Mouse (Mus musculus): ENCODE results near the gene Wdr25.

The Wdr25 gene

DNA sequence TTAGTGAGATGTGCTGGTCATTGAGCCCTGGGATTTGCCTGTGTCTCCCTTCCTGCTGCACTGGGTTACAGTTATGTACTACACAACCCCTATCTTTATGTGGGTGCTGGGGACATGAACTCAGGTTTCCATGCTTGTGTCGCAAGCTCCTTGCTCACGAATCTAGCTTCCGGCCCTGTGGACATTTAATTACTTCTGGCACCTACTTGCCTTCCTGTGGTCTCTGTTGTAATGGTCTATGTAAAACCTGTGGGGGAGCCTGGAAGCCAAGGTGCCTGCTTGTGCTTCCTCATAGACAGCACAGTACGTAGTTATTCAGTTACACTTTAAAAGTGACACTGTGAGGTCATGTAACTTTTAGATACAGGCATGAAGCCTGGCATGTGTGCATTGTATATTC, 44.1 kb downstream of the Wdr25 start:
- DNase-seq (ENCODE audit: low spot score), result no peak

DNA sequence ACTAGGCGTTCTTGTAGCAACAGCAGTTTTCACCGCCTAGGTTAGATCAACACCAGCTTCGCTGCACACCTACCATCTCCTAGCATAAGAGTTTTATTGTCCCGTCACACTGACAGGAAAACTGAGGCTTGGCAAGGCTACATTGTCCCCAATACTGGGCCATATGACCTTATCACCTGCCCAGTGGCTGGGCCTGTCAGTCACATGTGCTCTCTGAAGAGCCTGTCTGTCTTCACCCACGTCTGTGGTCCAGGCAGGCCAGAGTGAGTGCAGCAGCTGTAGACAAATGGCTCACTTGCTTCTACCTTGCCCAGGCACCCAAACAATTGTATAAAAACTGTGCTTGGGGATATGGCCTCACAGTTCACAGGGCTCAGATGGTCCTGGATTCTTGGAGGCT, 45.4 kb downstream of the Wdr25 start:
- DNase-seq (ENCODE audit: low spot score), result no peak

DNA sequence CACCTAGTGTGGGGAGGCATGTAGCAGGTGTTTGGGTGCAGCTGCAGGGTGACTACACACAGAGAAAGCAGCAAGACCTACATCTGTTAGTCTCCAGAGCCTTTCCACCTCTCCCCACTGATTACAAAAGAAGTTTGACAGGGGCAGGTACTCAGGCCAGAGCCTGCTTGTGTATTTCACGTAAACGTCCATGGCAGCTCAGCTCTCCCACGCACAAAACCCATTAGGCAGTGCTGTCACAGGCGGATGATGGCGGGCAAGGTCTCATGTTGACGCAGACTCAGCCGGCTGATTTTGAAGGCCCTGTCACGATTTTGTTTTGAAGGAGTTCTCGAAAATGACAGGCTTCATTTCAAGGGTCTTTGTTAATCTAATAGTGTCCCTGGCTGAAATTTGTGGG, 45.9 kb downstream of the Wdr25 start:
- no peak for DNase-seq (ENCODE audit: low spot score)

DNA sequence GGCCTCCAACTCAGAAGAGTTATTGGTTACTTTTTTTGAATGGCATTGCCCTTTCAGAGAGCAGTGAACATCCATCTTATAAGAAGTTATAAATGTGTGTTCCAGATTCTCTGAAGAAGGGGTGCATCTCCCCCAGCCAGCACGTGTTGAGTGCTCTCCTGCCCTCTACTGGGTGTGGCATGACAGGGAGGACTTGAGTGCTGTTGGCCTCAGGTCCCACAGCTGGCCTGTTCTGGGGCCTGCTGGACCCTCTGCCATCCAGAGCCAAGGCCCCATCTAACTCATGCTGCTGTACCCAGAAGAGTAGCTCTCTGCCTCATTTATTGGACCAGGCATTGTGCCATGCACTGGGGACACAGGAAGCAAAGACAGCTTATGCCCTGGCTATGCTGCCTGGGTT, 46.8 kb downstream of the Wdr25 start:
- no peak for DNase-seq (ENCODE audit: low spot score)

DNA sequence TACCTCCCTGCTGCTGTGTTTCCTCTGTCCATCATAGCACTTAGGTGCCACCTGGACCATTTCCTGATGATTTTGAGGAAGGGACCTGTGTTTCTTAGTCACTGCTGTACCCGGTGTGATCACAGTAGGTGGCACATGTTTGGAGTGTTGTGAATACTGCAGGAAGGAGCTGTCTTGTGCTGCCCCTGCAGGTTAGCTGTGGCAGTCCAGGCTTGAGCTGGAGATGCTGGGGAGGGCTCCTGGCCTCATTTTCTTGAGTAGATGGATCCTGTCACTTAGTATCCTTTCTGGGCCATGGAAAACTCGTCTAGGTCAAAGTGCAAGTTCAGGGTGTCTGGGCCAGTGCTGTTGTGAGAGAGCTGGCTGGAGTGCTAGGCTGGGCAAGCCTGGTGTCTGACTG, 47.9 kb downstream of the Wdr25 start:
- DNase-seq (ENCODE audit: low spot score), result no peak

DNA sequence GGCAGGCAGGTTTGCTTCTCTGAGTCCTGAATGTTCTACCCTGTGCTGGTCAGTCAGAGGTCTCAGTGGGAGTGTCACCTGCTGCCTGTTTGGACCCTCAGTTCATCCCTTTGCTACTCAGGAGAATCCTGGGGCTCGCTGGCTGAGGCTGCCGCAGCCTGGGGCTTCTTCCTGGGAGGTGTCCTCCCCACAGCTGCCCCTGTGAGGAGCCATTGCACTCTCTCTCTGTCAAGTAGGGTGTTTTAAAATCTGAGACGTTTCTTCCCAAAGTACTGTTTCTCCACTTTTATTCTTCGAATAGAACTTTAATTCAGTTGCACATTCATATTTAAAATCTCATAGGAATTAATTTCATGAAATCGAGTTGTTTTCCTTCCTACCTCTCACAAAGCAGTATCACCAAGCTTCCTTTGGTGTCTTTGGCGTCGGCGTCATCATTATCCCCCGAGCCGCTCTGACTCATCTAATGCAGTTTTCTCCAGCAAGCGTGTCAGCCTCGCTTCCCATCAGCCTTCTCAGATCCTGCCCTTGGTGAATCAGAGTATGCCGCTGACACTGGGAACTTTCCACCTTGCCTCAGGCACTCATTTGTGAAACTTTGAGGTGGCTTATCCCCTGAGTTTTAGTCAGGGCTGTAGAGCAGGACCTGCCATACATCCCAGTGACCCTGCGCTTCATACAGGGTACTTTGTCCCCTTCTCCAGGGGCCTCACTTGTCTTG, 48.9 kb downstream of the Wdr25 start:
- no peak for DNase-seq (ENCODE audit: low spot score)

DNA sequence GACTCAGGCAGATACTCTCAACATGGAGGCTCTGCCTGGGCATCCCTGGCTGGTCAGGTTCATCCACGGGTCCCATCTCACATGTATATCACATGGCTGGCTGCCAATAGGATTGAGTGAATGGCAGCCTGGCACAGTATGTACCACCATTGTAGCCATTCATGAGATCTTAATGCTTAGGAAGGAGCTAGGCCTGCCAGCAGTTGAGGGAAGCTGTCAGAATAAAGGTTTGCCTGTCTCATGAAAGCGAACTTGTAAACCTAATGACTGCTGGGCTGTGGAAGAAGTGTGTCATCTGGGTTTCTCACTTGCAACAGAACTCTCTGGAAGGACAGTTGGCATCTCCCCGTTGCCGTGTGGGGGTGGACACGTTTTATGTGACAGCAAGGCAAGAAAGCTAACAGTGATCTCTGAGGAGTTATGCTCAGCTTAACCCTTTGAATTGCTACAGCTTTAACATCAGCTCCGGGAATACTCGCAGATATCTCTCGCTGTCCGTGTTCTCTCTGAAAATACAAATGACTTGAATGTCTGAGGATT, 59.6 kb downstream of the Wdr25 start:
- no peak for DNase-seq (ENCODE audit: low spot score)

DNA sequence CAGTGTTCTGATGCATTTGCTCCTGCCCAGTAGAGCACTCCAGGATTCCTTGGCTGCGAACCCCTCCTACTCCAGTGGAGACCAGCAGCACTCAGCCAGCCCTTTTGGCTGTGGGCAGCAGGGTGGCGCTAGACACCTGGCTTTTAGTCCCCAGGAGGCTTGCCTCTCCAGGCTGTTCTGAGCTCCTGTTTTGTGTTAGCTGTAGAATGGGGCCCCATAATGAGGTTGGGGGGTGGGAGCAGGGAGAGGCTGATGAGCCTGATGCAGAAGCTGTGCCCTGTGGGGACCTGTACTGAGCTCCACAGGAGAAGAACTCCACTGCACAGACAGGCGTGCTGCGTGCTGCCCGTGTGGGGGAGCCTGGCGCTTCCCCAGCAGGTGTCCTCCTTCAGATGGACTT, 60.4 kb downstream of the Wdr25 start:
- no peak for DNase-seq (ENCODE audit: low spot score)

DNA sequence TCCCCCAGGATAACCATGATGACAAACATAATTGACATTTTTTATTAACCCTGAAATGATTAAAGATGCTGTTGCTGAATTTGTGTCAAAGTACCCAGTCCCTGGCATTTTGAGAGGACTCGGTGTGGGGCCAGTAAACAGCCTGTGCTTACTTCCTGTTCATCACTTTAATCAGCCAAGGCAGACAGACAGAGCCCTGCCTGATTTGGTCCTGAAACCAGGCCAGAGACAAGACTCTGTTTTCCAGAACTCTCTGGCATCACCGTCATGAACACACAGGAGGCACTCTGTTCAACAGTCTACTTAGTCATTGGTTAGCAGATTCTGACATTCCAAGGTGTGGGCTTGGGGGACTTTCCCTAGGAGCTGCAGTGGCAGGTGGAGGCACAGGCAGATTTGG, 61.0 kb downstream of the Wdr25 start:
- no peak for DNase-seq (ENCODE audit: low spot score)

DNA sequence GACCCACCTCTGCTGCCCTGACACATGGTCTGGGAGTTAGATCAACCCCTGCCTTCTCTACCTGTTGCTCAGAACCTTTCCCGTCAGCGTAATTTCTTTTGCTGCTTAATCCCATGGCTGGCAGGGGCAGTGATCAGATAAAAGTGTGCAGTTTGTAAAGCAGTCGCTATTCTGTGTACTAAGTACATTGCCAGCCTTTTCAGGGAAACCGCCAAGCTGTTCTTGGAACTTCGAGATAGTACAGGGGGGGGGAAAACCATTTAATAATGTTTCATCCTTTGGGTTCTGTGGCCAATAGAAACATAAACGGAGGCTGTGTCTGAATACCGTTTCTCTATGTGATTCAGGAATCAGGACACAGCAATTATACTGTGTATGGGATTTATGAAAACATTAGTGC, 65.1 kb downstream of the Wdr25 start:
- DNase-seq (ENCODE audit: low spot score), result no peak

DNA sequence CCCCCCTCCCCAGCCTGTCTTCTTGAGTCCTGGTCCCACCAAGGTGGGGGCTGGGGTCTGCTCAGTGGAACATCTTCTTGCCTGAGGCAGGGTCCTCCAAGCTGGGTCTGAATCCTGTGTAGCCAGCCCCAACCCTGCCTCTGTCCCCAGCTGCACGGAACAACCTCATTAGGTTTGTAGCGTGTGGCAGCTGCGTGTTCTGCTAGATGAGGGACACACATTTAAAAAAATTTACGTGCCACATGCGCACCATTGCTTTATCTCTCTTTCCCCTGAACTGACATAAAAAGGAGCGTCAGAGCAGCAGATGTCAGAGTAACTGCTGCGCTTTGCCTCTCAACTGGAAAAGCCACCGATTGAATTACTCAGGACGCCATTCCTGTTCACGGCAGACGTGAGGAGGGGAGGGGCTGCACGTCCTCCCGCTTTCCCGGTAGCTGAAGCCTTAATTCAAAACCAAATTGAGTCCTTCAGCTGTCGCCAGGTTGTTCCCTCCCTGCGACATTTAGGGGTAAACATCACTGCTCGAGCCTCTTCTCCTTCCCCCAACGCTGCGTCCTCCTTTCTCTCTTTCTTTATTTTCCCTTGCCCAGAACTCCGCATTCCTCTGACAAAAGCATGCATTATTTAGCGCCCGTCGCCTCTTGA, 65.7 kb downstream of the Wdr25 start:
- no peak for DNase-seq (ENCODE audit: low spot score)

DNA sequence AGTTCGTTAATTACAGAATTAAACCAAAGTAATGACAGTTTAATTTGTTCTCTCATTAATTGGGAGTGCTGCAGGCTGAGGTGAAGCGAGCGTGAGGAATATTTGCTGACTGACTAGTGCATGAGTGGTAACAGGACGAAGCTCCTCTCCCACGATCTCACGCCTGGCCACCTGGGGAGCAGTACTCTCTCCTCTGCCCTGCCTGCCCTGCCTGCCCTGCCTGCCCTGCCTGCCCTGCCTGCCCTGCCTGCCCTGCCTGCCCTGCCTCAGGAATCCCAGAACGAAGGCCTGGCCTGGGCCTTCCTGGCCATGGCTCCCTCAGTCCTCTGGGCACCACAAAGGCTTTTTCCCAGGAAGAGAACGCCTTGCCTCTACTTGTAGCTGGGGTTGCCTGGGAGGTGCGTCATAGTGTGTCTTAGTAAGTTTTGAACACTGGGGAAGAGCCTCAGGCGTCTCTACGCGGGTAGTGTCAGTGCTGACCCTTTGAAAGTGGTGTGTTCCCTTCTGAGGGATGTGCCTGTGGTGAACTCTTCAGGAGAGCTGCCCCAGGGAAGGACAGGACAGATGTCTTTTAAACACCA, 66.3 kb downstream of the Wdr25 start:
- DNase-seq (ENCODE audit: low spot score), result no peak

DNA sequence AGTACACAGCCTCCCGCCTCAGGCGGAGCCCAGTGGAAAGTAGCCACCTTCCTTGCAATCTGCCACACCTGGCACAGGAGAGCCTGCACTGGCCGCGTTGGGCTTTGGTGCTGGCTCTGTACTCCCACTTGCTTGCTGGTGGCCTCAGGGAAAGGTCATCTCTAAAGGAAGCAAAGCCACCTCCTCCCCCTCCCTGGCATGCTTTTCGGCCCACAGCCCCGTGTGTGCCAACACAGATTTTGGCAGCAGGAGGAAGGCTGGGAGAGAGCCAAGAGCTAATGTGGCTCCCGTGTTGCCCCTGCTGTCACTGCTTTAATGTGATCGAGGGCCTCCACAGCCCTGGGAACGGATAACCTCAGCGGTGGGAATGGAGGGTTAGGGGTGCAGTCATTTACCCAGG, 66.8 kb downstream of the Wdr25 start:
- no peak for DNase-seq (ENCODE audit: low spot score)

DNA sequence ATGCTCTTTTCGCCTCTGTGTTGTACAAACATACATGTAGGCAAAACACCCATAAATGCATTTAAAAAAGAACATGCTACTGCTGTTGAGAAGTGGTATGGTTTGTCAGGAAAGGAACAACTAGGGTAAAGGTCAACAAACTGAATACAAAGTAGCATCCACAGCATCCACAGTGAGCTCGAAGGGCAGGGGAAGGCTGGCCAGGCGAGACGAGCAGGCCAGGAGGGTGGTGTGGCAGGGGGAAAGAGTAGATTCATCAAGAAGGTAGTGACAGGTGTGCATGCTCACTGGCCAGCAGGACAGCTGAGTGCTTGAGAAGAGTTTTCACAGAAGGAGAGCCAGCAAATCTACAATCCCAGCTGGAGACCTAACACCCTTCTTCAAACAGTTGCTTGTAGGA, 74.2 kb downstream of the Wdr25 start:
- no peak for DNase-seq (ENCODE audit: low spot score)

DNA sequence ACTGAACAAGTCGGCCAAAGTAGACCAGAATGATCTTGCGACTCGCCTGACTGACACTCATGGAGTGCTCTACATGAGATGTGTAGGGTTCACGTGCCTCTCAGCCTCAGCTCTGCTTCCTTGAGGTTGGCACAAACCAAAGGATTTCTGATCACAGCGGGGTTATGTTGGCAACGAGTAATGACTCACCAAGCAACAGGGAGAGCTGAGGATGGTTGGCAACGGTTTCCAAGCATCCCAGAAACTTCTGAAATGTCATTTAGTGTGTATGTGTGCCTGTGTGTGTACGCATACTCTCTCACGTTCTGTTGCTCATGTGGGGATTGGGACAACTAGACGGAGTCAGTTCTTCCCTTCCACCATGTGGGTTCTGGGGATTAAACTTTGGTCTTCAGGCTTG, 74.6 kb downstream of the Wdr25 start:
- no peak for DNase-seq (ENCODE audit: low spot score)

DNA sequence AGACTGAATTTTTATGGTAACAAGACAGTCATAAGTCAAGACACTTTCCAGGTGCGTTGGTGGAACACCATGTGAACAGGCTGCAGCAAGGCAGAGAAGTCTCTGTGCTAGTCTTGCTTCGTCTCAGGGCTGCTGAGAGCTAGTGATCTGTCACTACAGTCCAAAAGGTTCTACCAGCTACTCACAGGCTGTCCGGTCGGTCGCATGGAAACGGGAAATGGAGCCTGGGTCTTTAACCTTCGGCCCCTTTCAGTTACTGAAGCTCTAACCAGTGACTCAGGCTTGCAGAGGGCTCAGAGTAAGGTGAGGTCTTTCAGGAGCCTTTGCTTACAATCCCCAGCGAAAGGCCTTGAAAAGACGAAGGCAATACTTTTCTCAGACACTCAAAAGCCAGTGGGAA, 78.0 kb downstream of the Wdr25 start:
- no peak for DNase-seq (ENCODE audit: low spot score)

DNA sequence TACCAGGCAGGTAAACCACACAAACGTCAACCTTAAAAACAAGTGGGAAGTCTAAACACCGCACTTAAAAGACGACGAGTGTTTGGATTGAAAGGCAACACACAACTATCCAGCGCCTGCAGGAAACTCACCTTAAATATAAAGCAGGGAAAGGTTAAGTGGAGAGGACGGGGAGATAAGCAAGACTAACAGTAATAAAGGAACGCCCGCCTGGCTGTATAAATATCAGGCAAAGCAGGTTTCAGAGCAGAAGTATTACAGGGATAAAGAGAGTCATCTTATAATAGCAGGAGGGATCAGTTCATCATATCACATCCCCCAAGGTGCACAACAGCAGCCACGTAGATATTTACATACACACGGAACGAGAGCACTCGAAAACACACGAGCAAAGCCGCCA, 78.8 kb downstream of the Wdr25 start:
- no peak for DNase-seq (ENCODE audit: low spot score)

DNA sequence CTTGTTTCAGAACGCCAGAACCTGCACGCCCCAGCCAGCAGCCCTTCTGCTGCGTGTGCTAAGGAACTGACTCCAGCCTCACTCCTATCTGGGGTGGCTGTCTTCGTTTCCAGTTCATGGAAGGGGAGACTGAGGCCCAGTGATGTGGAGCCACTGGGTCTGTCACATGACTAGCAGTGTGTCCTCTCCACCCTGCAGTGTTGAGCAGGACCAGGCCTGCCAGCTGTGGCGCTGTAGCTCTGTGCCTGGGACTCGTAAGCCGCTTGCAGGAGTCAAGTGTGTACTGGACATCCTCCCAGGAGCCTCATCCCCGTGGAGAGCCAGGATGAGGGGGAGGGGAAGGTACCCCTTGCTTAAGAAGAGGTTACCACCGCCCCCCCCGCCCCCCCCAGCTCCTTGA, 86.5 kb downstream of the Wdr25 start:
- DNase-seq (ENCODE audit: low spot score), result no peak

DNA sequence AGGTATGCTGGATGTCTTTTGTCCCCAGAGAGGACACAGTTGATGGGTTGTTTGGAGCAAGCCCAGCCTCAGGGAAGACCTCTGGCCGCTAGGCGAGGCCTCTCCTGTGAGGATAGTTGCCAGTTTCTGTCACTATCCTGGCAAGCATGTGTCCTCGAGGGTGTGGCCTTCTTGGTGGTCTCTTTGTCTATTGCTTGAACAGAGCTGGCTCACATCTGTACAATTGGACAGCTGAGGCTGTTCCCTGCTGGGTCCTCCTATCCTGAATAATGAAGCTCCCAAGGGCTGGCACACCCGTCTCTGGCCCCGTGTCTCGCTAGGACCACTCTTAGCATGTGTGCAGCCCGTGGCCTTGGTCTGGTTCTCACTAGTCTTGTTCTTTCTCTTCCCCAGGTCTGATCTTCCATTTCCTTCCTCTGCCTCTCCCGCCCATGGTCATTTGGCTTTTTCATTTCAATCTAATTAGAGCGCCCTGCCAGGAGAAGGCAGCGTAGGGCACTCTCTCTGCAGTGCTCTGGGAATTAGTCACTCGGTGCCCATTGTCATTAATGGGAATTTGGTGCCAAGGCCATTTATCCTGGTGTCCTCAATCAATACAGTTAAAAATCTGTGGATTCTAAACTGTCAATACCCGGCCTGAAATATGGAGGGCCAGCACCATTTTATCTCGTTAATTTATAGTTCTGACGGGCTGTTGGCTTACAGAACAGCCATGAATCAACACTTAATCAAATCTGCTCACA, 88.7 kb downstream of the Wdr25 start:
- no peak for DNase-seq (ENCODE audit: low spot score)

DNA sequence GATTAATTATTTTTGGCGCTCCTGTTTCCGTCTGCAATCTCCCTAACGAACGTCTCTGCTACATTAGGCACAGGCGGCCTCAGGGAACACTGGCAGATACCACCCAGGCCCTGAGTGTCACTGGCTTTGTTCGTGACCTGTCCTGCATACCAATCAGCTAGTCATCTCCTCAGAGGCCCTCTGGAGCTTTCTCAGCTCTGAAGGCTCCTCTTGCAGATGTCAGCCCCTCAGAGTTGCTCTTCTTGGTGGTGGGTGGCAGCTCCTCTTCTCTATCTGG, 89.2 kb downstream of the Wdr25 start:
- no peak for DNase-seq (ENCODE audit: low spot score)

DNA sequence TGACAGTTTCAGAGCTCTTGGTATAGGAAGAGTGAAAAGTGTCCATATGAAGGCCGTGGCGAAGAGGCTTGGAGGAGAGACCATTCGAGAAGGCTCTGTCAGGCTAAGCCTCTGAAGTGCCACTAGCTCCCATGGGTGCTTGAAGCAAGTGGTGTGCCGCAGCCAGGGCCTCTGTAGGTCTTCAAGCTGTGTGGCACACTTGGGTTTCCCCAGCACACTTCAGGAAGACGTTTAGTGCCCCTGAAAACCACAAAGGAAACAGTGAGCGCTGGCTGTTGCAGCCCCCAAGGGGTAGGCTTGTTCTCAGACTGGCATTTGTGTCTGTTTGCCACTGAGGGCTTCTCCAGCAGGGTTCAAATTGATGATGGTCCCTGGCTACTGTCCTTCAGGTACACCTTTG, 90.1 kb downstream of the Wdr25 start:
- no peak for DNase-seq (ENCODE audit: low spot score)

DNA sequence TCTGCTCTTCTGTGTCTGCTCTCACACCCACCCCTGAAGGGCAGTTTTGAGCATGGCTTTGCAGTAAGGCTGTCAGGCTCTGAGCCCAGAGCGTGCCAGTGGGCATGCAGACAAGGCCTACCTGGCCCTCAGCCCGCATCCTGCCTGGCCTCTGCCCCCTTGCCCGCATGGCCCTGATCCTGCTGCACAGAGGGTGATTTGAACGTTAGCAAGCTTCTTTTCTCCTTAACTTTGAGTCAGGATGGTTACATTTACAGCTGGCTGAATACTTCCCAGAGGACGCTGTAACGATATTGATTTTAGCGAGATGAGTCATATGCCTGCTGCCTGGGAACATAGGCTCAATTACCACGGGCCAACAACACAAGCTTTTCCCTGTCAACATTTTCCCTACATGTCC, 91.0 kb downstream of the Wdr25 start:
- DNase-seq (ENCODE audit: low spot score), result no peak

DNA sequence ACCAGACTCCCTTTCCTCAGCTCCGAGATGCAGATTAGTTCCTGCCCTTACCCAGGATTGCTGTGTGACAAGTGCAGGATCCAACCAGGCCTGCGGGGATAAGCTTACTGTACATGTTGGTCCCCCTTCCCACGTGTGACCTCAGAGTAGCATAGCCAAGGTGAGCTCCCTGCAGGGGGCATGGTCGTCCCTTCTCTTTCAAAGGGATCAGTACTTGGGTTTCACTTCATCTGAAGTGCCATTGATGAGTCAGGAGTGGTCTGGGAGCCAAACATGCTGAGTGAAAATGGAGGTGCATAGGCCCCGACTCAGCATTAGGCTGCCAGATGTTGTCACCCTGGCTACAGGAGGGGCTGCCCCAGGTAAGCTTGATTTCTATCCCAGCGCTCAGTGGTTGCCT, 91.6 kb downstream of the Wdr25 start:
- no peak for DNase-seq (ENCODE audit: low spot score)

Data from urinary bladder, postnatal 25 days (tissue).